Mouse (Mus musculus) forebrain, embryonic 15.5 days (tissue): Measurements from ENCODE around the gene Dnph1. TPM values are rescaled to one million over a fixed set of nuclear protein-coding genes. Genes with fewer than 3 reads are reported as not detected.
A peak's percentile ranks its signal among the peaks of the same experiment; 100 is the strongest.

Source experiments
- ATAC-seq: fragments of 200-750 bp; cut with Nextera tagmentation; replicated peaks from 2 replicates; pipeline ENCODE4 v1.8.0; 2017; ENCODE audit warnings: mild to moderate bottlenecking, moderate TSS enrichment, moderate library complexity
- H3K27ac ChIP-seq: fragments of 300-500 bp; sonication (generic); replicated peaks from 2 replicates; pipeline ENCODE4 v1.5.1; 2015; ENCODE audit warnings: mild to moderate bottlenecking, inconsistent platforms
- H3K27me3 ChIP-seq: fragments of 300-500 bp; sonication (generic); 2 replicates; pipeline ENCODE4 v1.6.1; 2015; ENCODE audit warnings: inconsistent platforms
- H3K36me3 ChIP-seq: fragments of 300-500 bp; sonication (generic); 2 replicates; pipeline ENCODE4 v1.6.1; 2015; ENCODE audit warnings: mild to moderate bottlenecking, inconsistent platforms
- H3K4me1 ChIP-seq: fragments of 300-500 bp; sonication (generic); 2 replicates; pipeline ENCODE4 v1.6.1; 2015; ENCODE audit warnings: inconsistent platforms
- H3K4me2 ChIP-seq: fragments of 300-500 bp; sonication (generic); replicated peaks from 2 replicates; pipeline ENCODE4 v1.6.1; 2015; ENCODE audit warnings: mild to moderate bottlenecking, inconsistent platforms
- H3K4me3 ChIP-seq: fragments of 300-500 bp; sonication (generic); 2 replicates; pipeline ENCODE4 v1.5.1; 2015; ENCODE audit warnings: mild to moderate bottlenecking, inconsistent platforms
- H3K9ac ChIP-seq: fragments of 300-500 bp; sonication (generic); replicated peaks from 2 replicates; pipeline ENCODE4 v1.6.1; 2015; ENCODE audit warnings: mild to moderate bottlenecking, inconsistent platforms
- H3K9me3 ChIP-seq: fragments of 300-500 bp; sonication (generic); 2 replicates; pipeline ENCODE4 v1.6.1; 2016; ENCODE audit warnings: inconsistent platforms
- WGBS: fragments of 180-500 bp; shearing (Covaris S2); methylation state at CpG from one replicate; pipeline ENCODE4 v1.1.7; 2015; ENCODE audit warnings: mixed read lengths; 5-methylcytosine and 5-hydroxymethylcytosine counted together
- polyA plus RNA-seq: library from polyadenylated mRNA; unstranded; fragments of >200 nt; fragmentation: Nextera tagmentation; extraction: Ambion mirVana; gene quantifications from 2 replicates; pipeline ENCODE4 v1.2.1, GENCODE M21; 2015

Gene Dnph1
- polyA plus RNA-seq, 1 experiment from 2014 or later: 32.1 TPM

- no peak; the same call in 1 of the 2 replicates for ATAC-seq
- Histone ChIP-seq H3K27me3 (no peaks in the 10 kb centered on the region; the same call in 1 of the 2 replicates), H3K9ac (peak overlapping the region; percentile 86), H3K4me2 (peak overlapping the region; percentile 92), H3K36me3 (peaks cover 32% of the 10 kb centered on the region), H3K9me3 (no peaks in the 10 kb centered on the region), H3K4me3 (peak overlapping the region; percentile 81), H3K4me1 (peaks cover 23% of the 10 kb centered on the region), H3K27ac (no peak overlapping the region)
- 11% methylated on average over 7 of the region's 7 CpGs for WGBS
Observed at GRCm38 (mm10) chr17:46546591-46546990, 50.1 kb downstream of the Dnph1 start.

- peaks cover 26% of the 10 kb centered on the region for H3K4me1 ChIP-seq
- no peak overlapping the region for H3K9ac ChIP-seq
- no peaks in the 10 kb centered on the region for H3K9me3 ChIP-seq
- H3K36me3 ChIP-seq: peaks cover 35% of the 10 kb centered on the region
- H3K4me2 ChIP-seq: peak overlapping the region; percentile 92; the same call in 1 of the 2 replicates
- no peak for ATAC-seq
- H3K27me3 ChIP-seq: no peaks in the 10 kb centered on the region; the same call in 1 of the 2 replicates
- no peak overlapping the region for H3K4me3 ChIP-seq
- H3K27ac ChIP-seq: no peak overlapping the region
- WGBS: 10% methylated on average over 8 of the region's 8 CpGs
Observed at GRCm38 (mm10) chr17:46546995-46547394, 50.5 kb downstream of the Dnph1 start.

GRCm38 (mm10) chr17:46547923-46548322, 51.4 kb downstream of the Dnph1 start:
- no peak for ATAC-seq
- H3K36me3 ChIP-seq: peaks cover 35% of the 10 kb centered on the region
- 17% methylated on average over 3 of the region's 3 CpGs for WGBS
- H3K27ac ChIP-seq: no peak overlapping the region
- H3K4me2 ChIP-seq: no peak overlapping the region
- no peak overlapping the region for H3K9ac ChIP-seq
- H3K4me3 ChIP-seq: no peak overlapping the region
- no peaks in the 10 kb centered on the region for H3K9me3 ChIP-seq
- H3K4me1 ChIP-seq: peaks cover 34% of the 10 kb centered on the region
- no peaks in the 10 kb centered on the region; the same call in 1 of the 2 replicates for H3K27me3 ChIP-seq

GRCm38 (mm10) chr17:46548741-46549140, 52.2 kb downstream of the Dnph1 start:
- WGBS: 53% methylated on average over 11 of the region's 11 CpGs
- Histone ChIP-seq H3K27me3 (no peaks in the 10 kb centered on the region; the same call in 1 of the 2 replicates), H3K9ac (no peak overlapping the region), H3K4me2 (no peak overlapping the region), H3K4me1 (peaks cover 42% of the 10 kb centered on the region), H3K4me3 (no peak overlapping the region), H3K9me3 (no peaks in the 10 kb centered on the region), H3K36me3 (peaks cover 35% of the 10 kb centered on the region), H3K27ac (no peak overlapping the region)
- no peak for ATAC-seq

GRCm38 (mm10) chr17:46549193-46549592, 52.7 kb downstream of the Dnph1 start:
- Histone ChIP-seq H3K4me3 (no peak overlapping the region), H3K4me1 (peaks cover 47% of the 10 kb centered on the region), H3K27me3 (no peaks in the 10 kb centered on the region; the same call in 1 of the 2 replicates), H3K27ac (no peak overlapping the region), H3K36me3 (peaks cover 35% of the 10 kb centered on the region), H3K9ac (no peak overlapping the region), H3K9me3 (no peaks in the 10 kb centered on the region), H3K4me2 (no peak overlapping the region)
- WGBS: 20% methylated on average over 8 of the region's 8 CpGs
- no peak for ATAC-seq

Other genes starting within 250 kb of the Dnph1 start
- 89.5 and 97.2 TPM in 2 replicates for gene Polr1c, start 248.7 kb upstream of the Dnph1 start, polyA plus RNA-seq
- gene Yipf3, start 248.6 kb upstream of the Dnph1 start, polyA plus RNA-seq: 91.5 and 93.8 TPM in 2 replicates
- 10.0 and 12.0 TPM in 2 replicates for gene Lrrc73, start 243.2 kb upstream of the Dnph1 start, polyA plus RNA-seq
- gene Tjap1, start 213.7 kb upstream of the Dnph1 start, polyA plus RNA-seq: 31.5 and 37.1 TPM in 2 replicates
- 7.2 and 9.2 TPM in 2 replicates for gene Dlk2, start 199.3 kb upstream of the Dnph1 start, polyA plus RNA-seq
- 6.6 and 8.1 TPM in 2 replicates for gene Abcc10, start 168.4 kb upstream of the Dnph1 start, polyA plus RNA-seq
- 12.8 and 13.5 TPM in 2 replicates for gene Zfp318, start 113.0 kb upstream of the Dnph1 start, polyA plus RNA-seq
- gene Crip3, start 67.8 kb upstream of the Dnph1 start, polyA plus RNA-seq: 1.1 and 1.2 TPM in 2 replicates
- gene Slc22a7, start 58.3 kb upstream of the Dnph1 start, polyA plus RNA-seq: 0.11 and 0.15 TPM in 2 replicates
- 6.5 and 7.5 TPM in 2 replicates for gene Ttbk1, start 9.0 kb upstream of the Dnph1 start, polyA plus RNA-seq
- gene Cul9, start 49.7 kb downstream of the Dnph1 start, polyA plus RNA-seq: 16.8 and 17.4 TPM in 2 replicates
- 3.3 and 5.4 TPM in 2 replicates for gene Srf, start 59.5 kb downstream of the Dnph1 start, polyA plus RNA-seq
- gene Ptk7, start 132.8 kb downstream of the Dnph1 start, polyA plus RNA-seq: 32.1 and 33.0 TPM in 2 replicates
- 41.4 and 45.1 TPM in 2 replicates for gene Klc4, start 149.3 kb downstream of the Dnph1 start, polyA plus RNA-seq
- 73.7 and 81.9 TPM in 2 replicates for gene Mrpl2, start 149.5 kb downstream of the Dnph1 start, polyA plus RNA-seq
- 35.9 and 36.5 TPM in 2 replicates for gene Cul7, start 153.6 kb downstream of the Dnph1 start, polyA plus RNA-seq
- 49.5 and 49.9 TPM in 2 replicates for gene Rrp36, start 177.6 kb downstream of the Dnph1 start, polyA plus RNA-seq
- 214 and 222 TPM in 2 replicates for gene Mea1, start 182.1 kb downstream of the Dnph1 start, polyA plus RNA-seq
- 181 and 187 TPM in 2 replicates for gene Klhdc3, start 184.2 kb downstream of the Dnph1 start, polyA plus RNA-seq
- gene Ppp2r5d, start 208.4 kb downstream of the Dnph1 start, polyA plus RNA-seq: 88.0 and 93.4 TPM in 2 replicates
- 25.2 and 27.9 TPM in 2 replicates for gene Pex6, start 214.8 kb downstream of the Dnph1 start, polyA plus RNA-seq
- 0.89 and 0.95 TPM in 2 replicates for gene Gnmt, start 232.5 kb downstream of the Dnph1 start, polyA plus RNA-seq